Mouse (Mus musculus) skeletal muscle tissue, adult 2 months (tissue): ENCODE measurements around the gene Tmem89.

Experiments
- DNase-seq: peaks from one replicate; pipeline ENCODE4 v3.0.0-alpha.2; 2012; ENCODE audit warnings: low read depth, low spot score

Gene Tmem89

DNA sequence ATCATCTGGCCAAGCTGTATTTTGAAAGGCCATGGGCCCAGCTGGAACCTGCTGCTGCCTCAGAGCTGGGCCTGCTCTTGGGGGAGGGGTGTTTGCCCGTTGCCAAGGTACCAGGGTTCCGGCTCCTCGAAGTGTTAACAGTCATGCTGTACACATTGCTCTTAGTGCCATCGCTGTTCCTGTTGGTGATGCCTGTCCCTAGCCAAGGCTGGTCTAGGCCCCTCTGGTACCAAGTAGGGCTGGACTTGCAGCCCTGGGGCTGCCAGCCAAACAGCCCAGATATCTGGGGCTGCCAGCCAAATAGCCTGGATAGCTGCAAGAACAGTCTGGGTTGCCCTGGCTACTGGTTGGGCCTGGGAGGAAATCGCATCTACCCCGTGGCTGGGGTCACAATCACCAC is at the start of gene Tmem89:
TSS of gene Tmem89 (plus strand) at position 129 of the 400 bp plus-strand sequence.
- no peak for DNase-seq

DNA sequence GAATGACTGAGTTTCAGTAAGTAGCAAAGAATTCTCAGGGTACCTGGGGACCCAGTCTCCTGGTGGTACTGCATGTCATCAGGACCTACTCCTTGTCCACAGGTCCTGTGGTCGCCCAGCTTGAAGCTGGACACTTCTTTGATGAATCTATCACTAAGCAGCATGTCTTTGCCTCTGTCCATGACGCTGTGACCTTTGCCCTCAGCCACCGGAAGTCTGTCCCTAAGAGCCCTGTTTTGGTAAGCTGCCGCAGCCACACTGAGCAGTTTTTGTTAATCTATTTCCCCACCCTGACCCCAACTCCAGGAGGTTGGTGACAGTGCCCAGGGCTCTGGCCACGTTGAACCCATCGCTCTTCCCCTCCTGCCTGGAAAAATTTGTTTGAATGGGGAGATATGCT is 2.1 kb upstream of the Tmem89 start:
- no peak for DNase-seq

DNA sequence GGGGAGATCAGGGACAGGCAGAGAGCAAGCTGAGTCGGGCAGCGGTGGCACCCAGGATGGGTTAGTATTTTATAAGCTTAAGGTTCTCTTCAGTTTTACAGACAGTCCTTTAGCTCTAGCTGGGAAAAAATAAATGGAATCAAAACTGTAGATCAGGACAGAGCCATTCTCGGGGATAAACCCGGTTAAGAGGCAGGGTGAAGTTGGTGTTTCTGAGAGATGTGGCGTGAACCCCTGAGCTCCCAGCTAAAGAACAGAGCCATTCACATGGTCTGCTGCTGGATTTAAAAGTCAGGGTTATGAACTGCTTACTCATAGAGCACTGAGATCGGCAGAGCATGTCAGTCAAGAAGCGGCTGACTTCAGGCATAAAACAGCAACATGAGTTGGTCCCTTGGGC is 1.3 kb upstream of the Tmem89 start:
- no peak for DNase-seq

DNA sequence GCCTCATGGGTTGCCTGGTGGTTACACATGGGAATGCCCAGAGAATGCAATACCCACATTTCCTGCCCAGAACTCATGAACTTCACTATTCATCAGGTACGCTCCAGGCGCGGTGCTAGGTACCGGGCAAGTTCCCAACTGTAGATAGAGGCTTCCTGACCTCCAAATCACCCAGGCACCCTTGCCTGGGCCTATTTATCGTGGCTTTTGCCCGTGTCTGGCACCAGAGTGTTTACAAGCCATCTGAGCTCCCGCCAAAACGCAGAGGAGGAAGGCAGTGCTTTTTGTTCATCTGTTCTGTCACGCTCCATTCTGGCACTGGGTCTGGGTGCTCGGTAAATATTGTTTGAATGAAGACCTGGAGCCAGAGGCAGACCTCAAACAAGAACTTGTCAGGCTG is 798 bp upstream of the Tmem89 start:
- DNase-seq: no peak

DNA sequence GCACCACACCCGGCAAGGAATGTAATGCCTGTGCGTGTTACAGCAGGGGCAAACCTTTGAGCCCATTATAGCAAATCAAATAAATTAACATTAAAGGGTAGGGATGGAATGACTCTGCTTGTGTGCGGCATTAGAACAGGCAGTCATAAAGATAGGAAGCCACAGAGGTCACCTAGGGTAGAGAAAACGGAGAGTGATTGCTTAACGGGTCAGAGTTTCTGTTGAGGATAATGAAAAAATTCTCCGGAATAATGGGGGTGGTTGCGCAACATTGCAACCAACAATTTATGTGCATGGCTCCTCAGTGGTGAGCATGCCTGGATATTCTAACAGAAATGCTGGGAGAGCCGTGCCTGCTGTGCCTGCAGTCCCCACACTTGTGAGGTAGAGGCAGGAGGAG is 11.5 kb downstream of the Tmem89 start:
- no peak for DNase-seq

DNA sequence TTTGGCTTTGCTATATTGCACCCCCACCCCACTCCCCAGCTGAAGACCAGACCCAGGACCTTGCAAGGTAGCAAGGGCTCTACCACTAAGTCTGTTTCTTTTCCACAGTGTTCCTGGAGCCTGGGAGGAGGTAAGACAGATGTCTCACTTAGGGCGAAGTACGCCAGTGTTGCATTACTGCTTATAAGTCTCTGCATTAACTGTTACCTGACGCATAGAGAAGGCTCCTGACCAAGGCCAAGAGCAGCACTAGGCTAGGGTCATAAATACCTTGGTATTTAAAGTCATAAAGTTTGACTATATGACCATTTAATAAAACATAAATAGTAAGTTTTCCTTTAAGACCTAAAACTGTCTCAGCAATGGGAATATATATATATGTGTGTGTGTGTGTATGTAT is 14.0 kb downstream of the Tmem89 start:
- no peak for DNase-seq

DNA sequence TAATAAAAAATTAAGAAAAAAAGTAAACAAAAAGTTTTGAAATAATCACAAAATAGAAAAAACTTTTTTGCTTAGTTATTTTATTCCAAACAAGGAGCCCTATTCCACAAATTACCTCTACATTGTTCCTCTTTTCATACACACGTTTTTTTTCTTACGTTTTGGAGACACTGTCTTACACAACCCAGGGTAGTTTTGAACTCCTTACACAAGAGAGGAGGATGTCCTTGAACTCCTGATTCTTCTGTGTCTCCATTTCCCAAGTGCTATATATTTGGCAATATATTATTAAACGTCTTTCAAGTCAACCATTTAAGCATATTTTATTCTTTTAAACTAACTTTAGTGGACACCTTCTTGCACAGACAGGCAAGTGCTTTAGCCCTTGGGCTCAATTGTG is 21.6 kb downstream of the Tmem89 start:
- no peak for DNase-seq

DNA sequence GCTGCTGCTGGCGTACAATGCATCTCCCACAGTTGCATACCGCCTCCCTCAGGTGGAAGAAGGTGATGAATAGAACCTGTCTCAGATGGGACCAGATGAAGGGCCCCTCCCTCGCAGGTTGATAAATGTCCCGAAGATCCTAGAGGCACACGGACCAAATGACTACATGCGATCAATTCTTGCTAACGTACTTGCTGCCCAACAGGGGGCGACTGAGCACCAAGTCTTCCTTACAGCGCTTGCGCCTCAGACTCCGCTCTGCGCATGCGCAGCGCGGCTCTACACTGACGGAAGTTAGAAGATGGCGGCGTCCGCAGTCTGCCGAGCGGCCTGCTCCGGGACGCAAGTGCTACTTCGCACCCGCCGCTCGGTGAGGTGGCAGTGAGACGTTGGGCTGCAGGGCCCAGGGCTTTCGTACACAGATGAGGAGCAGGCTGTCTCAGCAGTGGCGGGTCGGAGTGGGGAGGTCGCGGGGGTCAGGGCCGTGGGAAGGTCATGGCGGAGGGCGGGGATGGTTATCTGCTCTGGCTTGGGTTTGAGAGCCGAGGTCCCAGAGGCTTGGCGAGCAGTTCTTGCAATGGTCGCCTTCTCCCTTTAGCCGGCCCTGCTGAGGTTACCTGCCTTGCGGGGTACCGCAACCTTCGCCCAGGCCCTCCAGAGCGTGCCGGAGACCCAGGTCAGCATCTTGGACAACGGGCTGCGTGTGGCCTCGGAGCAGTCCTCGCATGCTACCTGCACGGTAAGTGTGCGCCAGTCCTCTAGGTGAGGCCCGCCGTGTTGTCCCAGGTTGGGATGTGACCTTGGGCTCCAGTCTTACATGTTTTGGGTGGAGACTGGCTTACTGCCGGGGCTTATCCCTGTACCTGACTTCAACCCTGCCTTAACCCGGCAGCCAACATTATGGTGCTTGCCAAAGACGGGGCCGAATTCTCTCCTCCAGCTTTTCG is 22.3 kb downstream of the Tmem89 start, which contains the start of gene Uqcrc1:
TSS of gene Uqcrc1 (plus strand) at position 216 of the 947 bp plus-strand sequence.
- DNase-seq: peak; percentile 99

DNA sequence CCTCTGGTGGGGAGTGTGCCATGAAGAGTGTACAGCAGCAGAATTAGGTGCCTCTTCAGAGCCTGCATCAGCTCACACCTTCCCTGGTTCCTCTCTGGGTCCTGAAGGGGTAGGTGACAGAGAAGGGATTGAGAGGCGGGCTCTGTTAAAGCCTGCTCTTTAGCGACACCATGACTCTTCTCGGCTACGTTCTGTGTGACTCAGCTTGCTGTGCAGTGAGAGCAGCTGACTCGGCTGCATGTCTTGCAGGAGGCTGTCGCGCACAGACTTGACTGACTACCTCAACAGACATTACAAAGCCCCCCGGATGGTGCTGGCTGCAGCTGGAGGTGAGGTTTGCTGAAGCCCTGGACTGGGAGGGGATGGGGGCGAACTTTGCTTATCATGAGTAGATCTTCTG is 30.7 kb downstream of the Tmem89 start:
- no peak for DNase-seq

DNA sequence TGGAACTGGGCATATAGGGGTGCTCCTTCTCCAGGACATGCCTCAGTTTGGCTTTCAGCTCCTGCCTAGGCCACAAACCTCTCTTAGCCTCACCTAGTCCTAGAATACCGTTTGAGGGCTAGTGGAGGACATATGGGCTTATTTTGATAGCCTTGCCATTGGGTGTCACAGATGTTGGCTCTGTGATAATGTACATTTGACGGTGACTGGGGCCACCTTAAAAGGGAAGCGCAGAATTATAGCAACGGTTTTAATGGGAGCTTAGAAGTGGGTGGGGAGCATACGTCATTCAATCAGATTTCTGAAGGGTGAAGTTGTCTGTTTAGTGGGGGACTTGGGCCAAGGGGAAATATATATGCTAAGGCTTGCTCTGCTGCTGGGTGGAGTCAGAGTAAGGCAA is 31.2 kb downstream of the Tmem89 start:
- no peak for DNase-seq

DNA sequence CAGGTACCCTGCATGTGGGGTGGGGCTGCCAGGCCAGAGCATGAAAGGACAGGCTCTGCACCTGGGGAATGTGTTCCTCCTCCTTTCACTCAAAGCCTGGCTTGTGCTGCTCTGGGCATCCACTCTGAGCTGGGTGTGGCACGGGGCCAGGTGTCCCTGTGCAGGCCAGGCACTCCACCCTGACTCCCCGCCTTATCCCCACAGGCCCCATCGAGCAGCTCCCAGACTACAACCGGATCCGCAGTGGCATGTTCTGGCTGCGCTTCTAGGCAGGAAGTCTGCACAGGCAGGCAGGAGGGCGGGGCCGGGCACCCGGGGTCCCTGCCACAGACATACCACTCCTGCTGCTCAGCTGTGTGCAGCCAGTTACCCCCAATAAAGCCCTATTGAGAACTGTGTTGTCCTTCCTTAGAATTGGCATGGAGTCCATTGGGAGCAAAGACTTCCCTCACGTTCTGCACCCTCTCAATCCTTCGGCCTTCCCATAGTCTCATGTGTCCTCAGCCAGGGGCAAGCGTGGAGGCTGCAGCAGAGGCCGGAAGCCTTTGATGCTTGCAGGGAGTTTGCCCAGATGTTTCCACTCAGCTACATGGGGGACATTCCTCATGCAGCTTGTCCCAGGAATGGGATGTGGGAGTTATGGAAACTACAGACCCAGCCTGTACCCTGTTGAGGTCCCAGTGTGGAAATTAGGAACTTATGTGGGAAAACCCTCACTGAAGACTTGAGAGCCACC is 35.0 kb downstream of the Tmem89 start:
- peak; percentile 64 for DNase-seq

DNA sequence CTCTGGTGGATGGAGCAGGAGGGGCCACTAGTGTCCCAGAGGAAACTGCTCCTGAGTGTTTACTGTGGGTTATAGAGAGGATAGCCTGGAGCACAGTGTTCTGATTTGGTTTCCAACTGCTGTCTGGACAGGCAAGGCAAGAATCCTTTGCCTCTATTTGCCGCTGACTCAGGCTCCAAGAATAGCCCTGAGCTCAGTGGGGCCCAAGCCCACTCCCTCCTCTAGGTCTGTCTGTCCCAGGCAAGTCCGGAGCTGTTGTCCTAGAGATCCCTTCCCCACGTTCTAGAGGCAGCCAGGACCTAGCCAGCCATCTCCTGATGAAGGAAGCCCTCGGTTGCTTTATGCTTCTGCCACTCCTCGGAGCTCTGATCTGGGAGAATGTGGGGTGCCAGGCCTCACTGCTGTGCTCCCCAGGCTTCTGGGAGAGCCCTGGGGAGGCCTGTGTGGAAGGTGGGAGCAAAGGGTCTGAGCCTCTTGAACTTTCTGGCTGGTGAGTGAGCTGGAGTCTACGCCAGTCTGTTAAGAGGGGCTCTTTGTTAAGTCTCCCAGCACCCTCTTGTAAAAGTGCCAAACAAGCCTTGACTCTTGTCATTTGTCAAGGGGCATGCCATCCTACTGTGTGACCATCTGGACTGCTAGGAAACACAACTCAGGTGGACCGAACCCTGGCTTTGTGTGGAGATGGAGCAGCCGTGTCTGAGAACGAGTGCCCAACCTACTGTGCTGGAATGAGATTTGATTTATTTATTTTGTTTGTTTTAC is 35.7 kb downstream of the Tmem89 start:
- DNase-seq: peak; percentile 72

DNA sequence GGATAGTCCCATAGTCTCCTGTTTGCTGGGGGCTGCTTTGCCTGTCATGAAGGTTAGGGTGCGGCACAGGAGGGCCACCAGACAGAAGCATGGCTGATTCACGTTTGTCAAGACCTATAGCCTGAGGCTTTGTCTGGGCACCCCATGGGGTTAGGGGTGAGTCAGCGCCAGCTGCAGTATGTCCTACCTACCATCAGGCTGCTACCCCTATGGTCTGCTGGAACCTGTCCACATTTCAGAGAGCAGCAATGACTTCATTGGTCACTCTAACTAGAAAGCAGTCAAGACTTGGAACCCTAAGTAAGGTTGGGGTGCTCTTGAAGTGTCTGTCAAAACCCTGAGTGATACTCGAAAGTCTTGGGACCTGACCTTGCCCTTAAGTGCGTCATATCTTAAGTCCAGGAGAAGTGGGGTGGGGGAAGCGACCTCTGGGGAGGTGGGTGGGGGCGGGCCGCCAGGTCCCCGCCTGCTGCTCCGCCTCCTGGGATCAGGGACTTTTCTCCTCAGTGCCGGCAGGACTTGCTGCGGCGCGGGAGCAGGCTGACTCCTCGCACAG is 38.7 kb downstream of the Tmem89 start, which contains the start of gene Col7a1:
TSS of gene Col7a1 (plus strand) at position 506 of the 556 bp plus-strand sequence.
- DNase-seq: no peak

DNA sequence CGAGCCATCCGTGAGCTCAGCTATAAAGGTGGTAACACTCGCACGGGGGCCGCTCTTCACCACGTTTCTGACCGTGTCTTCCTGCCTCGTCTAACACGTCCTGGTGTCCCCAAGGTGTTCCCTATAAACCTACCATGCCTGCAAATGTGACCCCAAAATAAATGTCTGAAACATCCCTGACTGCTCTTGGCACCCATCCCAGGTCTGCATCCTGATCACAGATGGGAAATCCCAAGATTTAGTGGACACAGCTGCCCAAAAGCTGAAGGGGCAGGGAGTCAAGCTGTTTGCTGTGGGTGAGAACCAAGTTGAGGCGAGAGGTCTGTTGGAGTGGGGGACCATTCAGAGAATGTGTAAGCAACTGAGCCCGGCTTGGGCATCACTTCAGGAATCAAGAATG is 40.8 kb downstream of the Tmem89 start:
- DNase-seq: no peak

DNA sequence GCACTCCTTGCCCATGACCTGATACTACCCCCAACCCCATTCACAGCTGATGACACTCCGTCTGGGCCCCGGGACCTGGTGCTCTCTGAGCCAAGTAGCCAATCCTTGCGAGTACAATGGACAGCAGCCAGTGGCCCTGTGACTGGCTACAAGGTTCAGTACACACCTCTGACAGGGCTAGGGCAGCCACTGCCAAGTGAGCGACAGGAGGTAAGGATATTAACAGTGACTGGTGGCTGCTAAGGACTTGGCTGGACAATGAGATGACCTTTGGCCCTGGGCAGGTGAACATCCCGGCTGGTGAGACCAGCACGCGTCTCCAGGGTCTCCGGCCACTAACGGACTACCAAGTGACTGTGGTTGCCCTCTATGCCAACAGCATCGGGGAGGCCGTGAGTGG is 41.4 kb downstream of the Tmem89 start:
- no peak for DNase-seq

DNA sequence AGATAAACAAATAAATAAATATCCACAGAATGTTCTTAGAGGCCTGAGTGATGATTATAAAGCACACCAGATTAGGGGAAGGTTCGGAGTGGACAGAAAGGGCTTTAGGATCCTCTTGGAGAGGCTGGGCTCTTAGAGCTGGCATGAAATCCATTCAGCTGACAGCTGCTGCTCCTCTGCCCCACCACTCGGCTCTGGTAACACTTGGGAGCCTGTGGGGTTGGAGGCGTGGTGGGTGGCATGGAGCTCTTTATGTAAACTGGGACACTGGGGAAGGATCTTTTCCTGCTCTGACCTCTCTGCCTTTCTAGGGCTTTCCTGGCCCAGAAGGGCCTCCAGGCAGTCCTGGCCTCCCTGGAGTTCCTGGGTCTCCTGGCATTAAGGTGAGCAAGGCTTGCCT is 49.2 kb downstream of the Tmem89 start:
- DNase-seq: peak; percentile 69

DNA sequence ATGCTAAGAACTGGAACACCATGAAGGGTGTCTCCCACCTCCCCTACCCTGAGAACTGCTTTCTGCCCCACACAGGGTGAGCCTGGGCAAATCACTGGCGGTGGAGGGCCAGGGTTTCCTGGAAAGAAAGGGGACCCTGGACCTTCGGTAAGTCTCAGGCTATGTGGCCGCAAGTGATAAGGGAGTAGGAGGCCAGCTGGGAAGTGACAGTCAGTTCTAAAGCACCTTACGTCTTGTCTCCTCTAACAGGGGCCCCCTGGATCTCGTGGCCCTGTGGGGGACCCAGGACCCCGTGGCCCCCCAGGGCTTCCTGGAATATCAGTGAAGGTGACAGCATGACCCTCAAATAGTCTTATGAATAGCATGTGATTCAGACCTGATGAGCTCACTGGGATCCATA is 49.9 kb downstream of the Tmem89 start:
- no peak for DNase-seq
